Mouse (Mus musculus): ENCODE measurements around the gene Rdh16f1. TPM values are rescaled to one million over a fixed set of nuclear protein-coding genes. Genes with fewer than 3 reads are reported as not detected.

The Rdh16f1 gene
- polyA plus RNA-seq, 1 experiment from 2014 or later: not detected

- Histone ChIP-seq H3K4me2 (no peak overlapping the region), H3K9ac (no peak overlapping the region), H3K27ac (replicated peaks) (no peak overlapping the region), H3K27me3 (replicated peaks) (peaks cover 4% of the 10 kb centered on the region; the same call in 1 of the 2 replicates), H3K36me3 (peaks cover 2% of the 10 kb centered on the region), H3K4me3 (no peak overlapping the region), H3K4me1 (peaks cover 26% of the 10 kb centered on the region), H3K9me3 (no peaks in the 10 kb centered on the region)
- WGBS: 74% methylated on average over 2 of the region's 2 CpGs
- no peak for ATAC-seq (ENCODE audit: extremely low read depth, insufficient number of reproducible peaks, low FRiP score, low TSS enrichment)
Measured at GRCm38 (mm10) chr10:127736266-127736665, 23.3 kb upstream of the Rdh16f1 start.

GRCm38 (mm10) chr10:127736916-127737315, 22.7 kb upstream of the Rdh16f1 start:
- 43% methylated on average over 4 of the region's 4 CpGs for WGBS
- no peak overlapping the region for H3K4me3 ChIP-seq
- H3K9me3 ChIP-seq: no peaks in the 10 kb centered on the region
- H3K9ac ChIP-seq: no peak overlapping the region
- 0 out of 2 replicates have a peak, but pooled peaks cover 4% of the 10 kb centered on the region for H3K27me3 ChIP-seq (replicated peaks)
- ATAC-seq (ENCODE audit: extremely low read depth, insufficient number of reproducible peaks, low FRiP score, low TSS enrichment): no peak
- H3K4me2 ChIP-seq: no peak overlapping the region
- peaks cover 27% of the 10 kb centered on the region for H3K4me1 ChIP-seq
- H3K36me3 ChIP-seq: peaks cover 8% of the 10 kb centered on the region
- no peak overlapping the region for H3K27ac ChIP-seq (replicated peaks)

- Histone ChIP-seq H3K36me3 (peaks cover 15% of the 10 kb centered on the region), H3K27me3 (replicated peaks) (0 out of 2 replicates have a peak, but pooled peaks cover 4% of the 10 kb centered on the region), H3K9me3 (no peaks in the 10 kb centered on the region), H3K4me3 (no peak overlapping the region), H3K27ac (replicated peaks) (no peak overlapping the region), H3K4me1 (peaks cover 27% of the 10 kb centered on the region), H3K4me2 (no peak overlapping the region), H3K9ac (no peak overlapping the region)
- ATAC-seq (ENCODE audit: extremely low read depth, insufficient number of reproducible peaks, low FRiP score, low TSS enrichment): no peak
- WGBS: 19% methylated on average over 2 of the region's 2 CpGs
Measured at GRCm38 (mm10) chr10:127737552-127737951, 22.0 kb upstream of the Rdh16f1 start.

- Histone ChIP-seq H3K4me3 (peak overlapping the region; percentile 94), H3K4me2 (peak overlapping the region; percentile 89), H3K36me3 (peaks cover 22% of the 10 kb centered on the region), H3K4me1 (peaks cover 27% of the 10 kb centered on the region), H3K27ac (replicated peaks) (0 out of 2 replicates have a peak overlapping the region, but pooled peaks have one; percentile 62), H3K27me3 (replicated peaks) (0 out of 2 replicates have a peak, but pooled peaks cover 4% of the 10 kb centered on the region), H3K9me3 (no peaks in the 10 kb centered on the region), H3K9ac (peak overlapping the region; percentile 99; the same call in 1 of the 2 replicates)
- 38% methylated on average over 13 of the region's 13 CpGs for WGBS
- ATAC-seq (ENCODE audit: extremely low read depth, insufficient number of reproducible peaks, low FRiP score, low TSS enrichment): no peak
Measured at GRCm38 (mm10) chr10:127738151-127738882, 21.3 kb upstream of the Rdh16f1 start.

GRCm38 (mm10) chr10:127739083-127739660, 20.4 kb upstream of the Rdh16f1 start, which contains the start of gene Zbtb39:
TSS of gene Zbtb39 (plus strand) at chr10:127739538.
- peaks cover 23% of the 10 kb centered on the region for H3K4me1 ChIP-seq
- peak within 1 kb of the TSS; percentile 94 for H3K4me3 ChIP-seq
- H3K9me3 ChIP-seq: no peaks in the 10 kb centered on the region
- peak within 1 kb of the TSS; percentile 80 for H3K27ac ChIP-seq (replicated peaks)
- H3K9ac ChIP-seq: peak within 1 kb of the TSS; percentile 99
- peaks cover 31% of the 10 kb centered on the region for H3K36me3 ChIP-seq
- 1% methylated on average over 30 of the region's 61 CpGs for WGBS
- H3K27me3 ChIP-seq (replicated peaks): 0 out of 2 replicates have a peak, but pooled peaks cover 4% of the 10 kb centered on the region
- H3K4me2 ChIP-seq: peak within 1 kb of the TSS; percentile 89
- ATAC-seq (ENCODE audit: extremely low read depth, insufficient number of reproducible peaks, low FRiP score, low TSS enrichment): peak; percentile 83

- Histone ChIP-seq H3K27me3 (replicated peaks) (0 out of 2 replicates have a peak, but pooled peaks cover 4% of the 10 kb centered on the region), H3K9me3 (no peaks in the 10 kb centered on the region), H3K9ac (peak overlapping the region; percentile 99), H3K36me3 (peaks cover 36% of the 10 kb centered on the region), H3K27ac (replicated peaks) (peak overlapping the region; percentile 80), H3K4me3 (peak overlapping the region; percentile 94), H3K4me2 (peak overlapping the region; percentile 89), H3K4me1 (peaks cover 23% of the 10 kb centered on the region)
- under 1% methylated on average over 42 of the region's 55 CpGs for WGBS
- peak; percentile 34; the same call in 1 of the 2 replicates for ATAC-seq (ENCODE audit: extremely low read depth, insufficient number of reproducible peaks, low FRiP score, low TSS enrichment)
Measured at GRCm38 (mm10) chr10:127739661-127740161, 19.9 kb upstream of the Rdh16f1 start.

GRCm38 (mm10) chr10:127744661-127745060, 14.9 kb upstream of the Rdh16f1 start:
- Histone ChIP-seq H3K27ac (replicated peaks) (no peak overlapping the region), H3K9ac (no peak overlapping the region), H3K4me2 (no peak overlapping the region), H3K9me3 (no peaks in the 10 kb centered on the region), H3K4me3 (no peak overlapping the region), H3K27me3 (replicated peaks) (no peaks in the 10 kb centered on the region), H3K36me3 (peaks cover 75% of the 10 kb centered on the region), H3K4me1 (peaks cover 34% of the 10 kb centered on the region)
- ATAC-seq (ENCODE audit: extremely low read depth, insufficient number of reproducible peaks, low FRiP score, low TSS enrichment): no peak
- WGBS: 65% methylated on average over 5 of the region's 5 CpGs

- H3K9me3 ChIP-seq: no peaks in the 10 kb centered on the region
- WGBS: 77% methylated on average over 5 of the region's 5 CpGs
- H3K4me3 ChIP-seq: no peak overlapping the region
- H3K9ac ChIP-seq: no peak overlapping the region
- peaks cover 75% of the 10 kb centered on the region for H3K36me3 ChIP-seq
- H3K4me1 ChIP-seq: peaks cover 25% of the 10 kb centered on the region
- no peak overlapping the region for H3K27ac ChIP-seq (replicated peaks)
- no peaks in the 10 kb centered on the region for H3K27me3 ChIP-seq (replicated peaks)
- H3K4me2 ChIP-seq: no peak overlapping the region
- ATAC-seq (ENCODE audit: extremely low read depth, insufficient number of reproducible peaks, low FRiP score, low TSS enrichment): no peak
Measured at GRCm38 (mm10) chr10:127745886-127746285, 13.7 kb upstream of the Rdh16f1 start.

GRCm38 (mm10) chr10:127747254-127747653, 12.3 kb upstream of the Rdh16f1 start:
- H3K36me3 ChIP-seq: peaks cover 63% of the 10 kb centered on the region
- peak overlapping the region; percentile 2; the same call in 1 of the 2 replicates for H3K9ac ChIP-seq
- H3K4me2 ChIP-seq: peak overlapping the region; percentile 66
- no peaks in the 10 kb centered on the region for H3K27me3 ChIP-seq (replicated peaks)
- no peak for ATAC-seq (ENCODE audit: extremely low read depth, insufficient number of reproducible peaks, low FRiP score, low TSS enrichment)
- no peaks in the 10 kb centered on the region for H3K9me3 ChIP-seq
- H3K27ac ChIP-seq (replicated peaks): peak overlapping the region; percentile 69
- peaks cover 20% of the 10 kb centered on the region for H3K4me1 ChIP-seq
- 76% methylated on average over 8 of the region's 8 CpGs for WGBS
- peak overlapping the region; percentile 52 for H3K4me3 ChIP-seq

GRCm38 (mm10) chr10:127748847-127749612, 10.6 kb upstream of the Rdh16f1 start:
- H3K4me3 ChIP-seq: peak overlapping the region; percentile 52
- H3K36me3 ChIP-seq: peaks cover 46% of the 10 kb centered on the region
- peak overlapping the region; percentile 69 for H3K27ac ChIP-seq (replicated peaks)
- peaks cover 20% of the 10 kb centered on the region for H3K4me1 ChIP-seq
- H3K9me3 ChIP-seq: no peaks in the 10 kb centered on the region
- 6% methylated on average over 8 of the region's 8 CpGs for WGBS
- peak overlapping the region; percentile 76 for H3K9ac ChIP-seq
- ATAC-seq (ENCODE audit: extremely low read depth, insufficient number of reproducible peaks, low FRiP score, low TSS enrichment): no peak
- H3K27me3 ChIP-seq (replicated peaks): no peaks in the 10 kb centered on the region
- H3K4me2 ChIP-seq: peak overlapping the region; percentile 66
